Comparison of ENCODE assay signal across 8 mouse cellular contexts in the genomic region with DNA sequence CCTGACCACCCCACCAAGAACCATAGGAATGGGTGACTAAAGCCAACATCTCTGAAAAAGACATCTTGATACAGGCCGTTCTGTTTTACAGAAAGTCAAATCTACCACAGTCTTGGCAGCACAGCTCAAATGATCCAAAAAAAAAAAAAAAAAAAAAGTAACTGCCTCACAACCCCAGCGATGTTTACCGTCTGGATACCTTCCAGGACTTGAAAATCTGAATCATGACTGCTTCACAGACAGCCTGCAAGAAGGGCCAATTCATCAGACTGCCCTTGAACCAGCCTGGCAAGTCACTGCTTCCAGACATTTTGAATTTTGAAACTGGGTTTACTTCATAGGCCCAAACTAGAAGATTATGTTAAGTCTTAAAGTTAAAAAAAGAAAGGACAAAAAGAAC. TPM values are rescaled to one million over a fixed set of nuclear protein-coding genes. Genes with fewer than 3 reads are reported as not detected.
A peak's percentile ranks its signal among the peaks of the same experiment; 100 is the strongest.
DNase-seq lines count a peak whose midpoint lies in the region; ATAC-seq and TF ChIP-seq lines count a peak whose summit lies in the region.

No protein-coding gene starts in this region.

- no peak overlapping the region for H3K4me3 ChIP-seq in gastrocnemius, adult 2 months
- no peak overlapping the region for H3K4me3 ChIP-seq in liver, embryonic 11.5 days (ENCODE audit: low read depth, low read length)

- H3K36me3 ChIP-seq in liver, embryonic 11.5 days (ENCODE audit: control insufficient read depth, insufficient read depth, low read length), result peaks cover 6% of the 10 kb centered on the region; the same call in 1 of the 2 replicates

- no peak overlapping the region; the same call in 1 of the 2 replicates for H3K4me2 ChIP-seq in liver, embryonic 11.5 days

- peak overlapping the region; percentile 92 for H3K27ac ChIP-seq in gastrocnemius, adult 2 months
- H3K27ac ChIP-seq in liver, embryonic 11.5 days (ENCODE audit: low read depth, low read length), result peak overlapping the region; percentile 77; the same call in 1 of the 2 replicates

- DNase-seq in gastrocnemius, adult 2 months, result no peak
- no peak for DNase-seq in gastrocnemius, postnatal 36 days
- DNase-seq in right cerebral cortex, adult 18-20 months, result peak; percentile 28
- DNase-seq in right cerebral cortex, postnatal 36 days (ENCODE audit: low spot score in 2 of 2), result no peak
- DNase-seq in liver, embryonic 11.5 days (ENCODE audit: low spot score), result no peak
- no peak for DNase-seq in cerebellum, postnatal 10 days
- DNase-seq in retina, postnatal 1 day, result no peak
- no peak for DNase-seq in testis, postnatal 10 days (ENCODE audit: low spot score)

- no peak for ATAC-seq in liver, embryonic 11.5 days (replicated peaks; ENCODE audit: low FRiP score)

- WGBS in liver, embryonic 11.5 days, result 53% methylated on average over 3 of the region's 3 CpGs

- no peak for TF ChIP-seq CTCF in gastrocnemius, adult 2 months (IDR thresholded peaks at IDR 0.05)

- no peak overlapping the region; the same call in 1 of the 2 replicates for H3K9ac ChIP-seq in liver, embryonic 11.5 days (ENCODE audit: low read depth, low read length)

- H3K9me3 ChIP-seq in liver, embryonic 11.5 days (ENCODE audit: control insufficient read depth, low read length), result no peaks in the 10 kb centered on the region

- H3K27me3 ChIP-seq in liver, embryonic 11.5 days (replicated peaks; ENCODE audit: control insufficient read depth, insufficient read depth, low read length), result no peaks in the 10 kb centered on the region

- peaks cover 76% of the 10 kb centered on the region for H3K4me1 ChIP-seq in liver, embryonic 11.5 days (replicated peaks; ENCODE audit: control insufficient read depth, insufficient read depth, low read length)

- intact Hi-C loops in gastrocnemius, adult 2 months (cut with DNase I), result no loop called here
- intact Hi-C loops in gastrocnemius, postnatal 36 days (cut with DNase I), result no loop called here

RNA-seq across cellular contexts. Expression of gene Actn4, which starts 9.4 kb away (rescaled TPM):
- 10 to 100 TPM; 27.1 to 40.2 TPM for total RNA-seq in gastrocnemius, adult 2 months (2021)
- 10 to 100 TPM; 31.6 to 35.1 TPM for total RNA-seq in gastrocnemius, postnatal 36 days (2021)
- polyA plus RNA-seq in liver, embryonic 11.5 days (2014; fragmentation: Nextera tagmentation; extraction: Ambion mirVana), result 191 and 209 TPM in 2 replicates

RNA-seq across cellular contexts. Expression of gene Eif3k, which starts 28.9 kb away (rescaled TPM):
- 100 to 1,000 TPM; 122 to 141 TPM for total RNA-seq in gastrocnemius, adult 2 months (2021)
- total RNA-seq in gastrocnemius, postnatal 36 days (2021), result 100 to 1,000 TPM; 119 to 125 TPM
- 421 and 425 TPM in 2 replicates for polyA plus RNA-seq in liver, embryonic 11.5 days (2014; fragmentation: Nextera tagmentation; extraction: Ambion mirVana)

RNA-seq across cellular contexts. Expression of gene Map4k1, which starts 29.1 kb away (rescaled TPM):
- total RNA-seq in gastrocnemius, adult 2 months (2021), result under 1 TPM; 0.25 to 0.33 TPM
- total RNA-seq in gastrocnemius, postnatal 36 days (2021), result under 1 TPM; 0.27 to 0.46 TPM
- 50.7 and 53.2 TPM in 2 replicates for polyA plus RNA-seq in liver, embryonic 11.5 days (2014; fragmentation: Nextera tagmentation; extraction: Ambion mirVana)
